Mouse (Mus musculus) heart, postnatal 0 days (tissue): ENCODE data around the gene Lrrc55.

ENCODE experiments used
- CTCF ChIP-seq: IDR thresholded peaks from 2 replicates; pipeline ENCODE4 v1.5.1; 2016; ENCODE audit warnings: antibody characterized with exemption, control low read depth, low read depth
- EP300 ChIP-seq: IDR thresholded peaks from 2 replicates; pipeline ENCODE4 v1.6.1; 2016; ENCODE audit warnings: antibody characterized with exemption, low read depth

GRCm38 (mm10) chr2:85156136-85156535 lies 40.9 kb downstream of the Lrrc55 start:
- TF ChIP-seq CTCF (no peak), EP300 (no peak)
